Mouse (Mus musculus): ENCODE data around the gene Coch.
"Not testable (repeated sequence)": the region's sequence is repeated elsewhere in the genome, so short reads cannot be mapped to it uniquely, and the experiment has no call there.

The Coch gene

GRCm38 (mm10) chr12:51636689-51637470 is 43.7 kb downstream of the Coch start:
- no peak for DNase-seq (ENCODE audit: low read depth, low spot score)

GRCm38 (mm10) chr12:51641871-51642270 is 48.7 kb downstream of the Coch start:
- no peak for DNase-seq (ENCODE audit: low read depth, low spot score)

- DNase-seq (ENCODE audit: low read depth, low spot score): not testable (repeated sequence)
Measured at GRCm38 (mm10) chr12:51649401-51649800, 56.3 kb downstream of the Coch start.

Data from ES-CJ7 (cell line).